Mouse (Mus musculus) forebrain, embryonic 11.5 days (tissue): ENCODE measurements around the gene Fam192a. TPM values are rescaled to one million over a fixed set of nuclear protein-coding genes. Genes with fewer than 3 reads are reported as not detected.

Experiments used
- ATAC-seq: fragments of 200-750 bp; cut with Nextera tagmentation; replicated peaks from 2 replicates; pipeline ENCODE4 v1.8.0; 2017; ENCODE audit warnings: moderate TSS enrichment; ENCODE audit not compliant: low FRiP score
- DNase-seq: peaks from one replicate; pipeline ENCODE4 v3.0.0-alpha.2; 2017; ENCODE audit warnings: low spot score
- H3K27ac ChIP-seq: fragments of 300-500 bp; sonication (generic); 2 replicates; pipeline ENCODE4 v1.5.1; 2014; ENCODE audit warnings: low read depth, low read length
- H3K27me3 ChIP-seq: fragments of 300-500 bp; sonication (generic); 2 replicates; pipeline ENCODE4 v1.6.1; 2014; ENCODE audit warnings: mild to moderate bottlenecking, low read length, mixed read lengths; ENCODE audit not compliant: control insufficient read depth, insufficient read depth
- H3K36me3 ChIP-seq: fragments of 300-500 bp; sonication (generic); 2 replicates; pipeline ENCODE4 v1.6.1; 2014; ENCODE audit warnings: mild to moderate bottlenecking, low read length, moderate library complexity, mixed read lengths; ENCODE audit not compliant: control insufficient read depth, insufficient read depth
- H3K4me1 ChIP-seq: fragments of 300-500 bp; sonication (generic); replicated peaks from 2 replicates; pipeline ENCODE4 v1.6.1; 2014; ENCODE audit warnings: low read length, mixed read lengths; ENCODE audit not compliant: control insufficient read depth, insufficient read depth
- H3K4me2 ChIP-seq: fragments of 300-500 bp; sonication (generic); 2 replicates; pipeline ENCODE4 v1.6.1; 2014; ENCODE audit warnings: low read depth, mild to moderate bottlenecking, low read length, moderate library complexity, mixed read lengths; ENCODE audit not compliant: severe bottlenecking
- H3K4me3 ChIP-seq: fragments of 300-500 bp; sonication (generic); 2 replicates; pipeline ENCODE4 v1.5.1; 2014; ENCODE audit warnings: low read depth, low read length
- H3K9ac ChIP-seq: fragments of 300-500 bp; sonication (generic); 2 replicates; pipeline ENCODE4 v1.6.1; 2014; ENCODE audit warnings: low read length
- H3K9me3 ChIP-seq: fragments of 300-500 bp; sonication (generic); 2 replicates; pipeline ENCODE4 v1.6.1; 2016; ENCODE audit warnings: low read length, mixed read lengths; ENCODE audit not compliant: control insufficient read depth
- WGBS: fragments of 180-500 bp; shearing (Covaris S2); extraction: QIAGEN DNeasy Blood & Tissue Kit; methylation state at CpG from one replicate; pipeline ENCODE4 v1.1.7; 2014; 5-methylcytosine and 5-hydroxymethylcytosine counted together
- polyA plus RNA-seq: library from polyadenylated mRNA; unstranded; fragments of >200 nt; fragmentation: Nextera tagmentation; extraction: Ambion mirVana; gene quantifications from 2 replicates; pipeline ENCODE4 v1.2.1, GENCODE M21; 2014

Fam192a gene
- 102 and 108 TPM in 2 replicates for polyA plus RNA-seq

- under 1% methylated on average over 55 of the region's 55 CpGs for WGBS
These were observed at the start of gene Fam192a, which contains the start of gene Rspry1 for GRCm38 (mm10) chr8:94601607-94602385. Fam192a (minus strand) TSS chr8:94601997. Rspry1 (plus strand) TSS chr8:94601937.

GRCm38 (mm10) chr8:94649496-94649895 lies 47.7 kb upstream of the Fam192a start:
- Histone ChIP-seq H3K9me3 (no peaks in the 10 kb centered on the region), H3K4me2 (no peak overlapping the region), H3K27me3 (no peaks in the 10 kb centered on the region), H3K27ac (no peak overlapping the region), H3K4me1 (no peaks in the 10 kb centered on the region), H3K36me3 (no peaks in the 10 kb centered on the region; the same call in 1 of the 2 replicates), H3K9ac (no peak overlapping the region), H3K4me3 (no peak overlapping the region)
- ATAC-seq (no peak), DNase-seq (no peak)
- 28% methylated on average over 3 of the region's 3 CpGs for WGBS

More at GRCm38 (mm10) chr8:94601607-94602385, at the start of gene Fam192a, which contains the start of gene Rspry1:
- Histone ChIP-seq H3K4me2 (peak within 1 kb of the TSS; percentile 96), H3K9me3 (no peaks in the 10 kb centered on the region), H3K27ac (peak within 1 kb of the TSS; percentile 70), H3K36me3 (no peaks in the 10 kb centered on the region), H3K9ac (peak within 1 kb of the TSS; percentile 90), H3K4me3 (peak within 1 kb of the TSS; percentile 81), H3K27me3 (no peaks in the 10 kb centered on the region), H3K4me1 (peaks cover 9% of the 10 kb centered on the region)
- peak; percentile 100 for ATAC-seq
- peak; percentile 99 for DNase-seq

GRCm38 (mm10) chr8:94646165-94646564 lies 44.4 kb upstream of the Fam192a start:
- no peak overlapping the region for H3K4me3 ChIP-seq
- no peak for ATAC-seq
- H3K27me3 ChIP-seq: no peaks in the 10 kb centered on the region
- 93% methylated on average over 3 of the region's 3 CpGs for WGBS
- no peak overlapping the region for H3K27ac ChIP-seq
- H3K36me3 ChIP-seq: no peaks in the 10 kb centered on the region; the same call in 1 of the 2 replicates
- no peak overlapping the region for H3K9ac ChIP-seq
- no peaks in the 10 kb centered on the region for H3K9me3 ChIP-seq
- H3K4me2 ChIP-seq: no peak overlapping the region
- no peak for DNase-seq
- H3K4me1 ChIP-seq: no peaks in the 10 kb centered on the region

GRCm38 (mm10) chr8:94645202-94645601 lies 43.4 kb upstream of the Fam192a start:
- Histone ChIP-seq H3K36me3 (no peaks in the 10 kb centered on the region; the same call in 1 of the 2 replicates), H3K9me3 (no peaks in the 10 kb centered on the region), H3K27ac (no peak overlapping the region), H3K4me3 (no peak overlapping the region), H3K9ac (no peak overlapping the region), H3K4me2 (no peak overlapping the region), H3K27me3 (no peaks in the 10 kb centered on the region), H3K4me1 (no peaks in the 10 kb centered on the region)
- WGBS: 56% methylated on average over 1 of the region's 1 CpGs
- ATAC-seq: no peak
- no peak for DNase-seq

GRCm38 (mm10) chr8:94641938-94642337 lies 40.1 kb upstream of the Fam192a start:
- 92% methylated on average over 3 of the region's 3 CpGs for WGBS
- DNase-seq (no peak), ATAC-seq (no peak)
- H3K9me3 ChIP-seq: no peaks in the 10 kb centered on the region
- H3K4me3 ChIP-seq: no peak overlapping the region
- H3K9ac ChIP-seq: no peak overlapping the region
- no peaks in the 10 kb centered on the region for H3K27me3 ChIP-seq
- H3K4me2 ChIP-seq: no peak overlapping the region
- H3K36me3 ChIP-seq: peaks cover 3% of the 10 kb centered on the region; the same call in 1 of the 2 replicates
- no peaks in the 10 kb centered on the region for H3K4me1 ChIP-seq
- no peak overlapping the region for H3K27ac ChIP-seq

GRCm38 (mm10) chr8:94641183-94641582 lies 39.4 kb upstream of the Fam192a start:
- peaks cover 3% of the 10 kb centered on the region; the same call in 1 of the 2 replicates for H3K36me3 ChIP-seq
- no peak overlapping the region for H3K4me2 ChIP-seq
- 92% methylated on average over 2 of the region's 2 CpGs for WGBS
- no peaks in the 10 kb centered on the region for H3K9me3 ChIP-seq
- H3K9ac ChIP-seq: no peak overlapping the region
- H3K27ac ChIP-seq: no peak overlapping the region
- DNase-seq: no peak
- no peak overlapping the region for H3K4me3 ChIP-seq
- ATAC-seq: no peak
- no peaks in the 10 kb centered on the region for H3K27me3 ChIP-seq
- H3K4me1 ChIP-seq: no peaks in the 10 kb centered on the region

- H3K9ac ChIP-seq: no peak overlapping the region
- no peaks in the 10 kb centered on the region for H3K27me3 ChIP-seq
- peaks cover 3% of the 10 kb centered on the region; the same call in 1 of the 2 replicates for H3K36me3 ChIP-seq
- H3K4me1 ChIP-seq: no peaks in the 10 kb centered on the region
- no peak overlapping the region for H3K4me2 ChIP-seq
- H3K9me3 ChIP-seq: no peaks in the 10 kb centered on the region
- no peak overlapping the region for H3K4me3 ChIP-seq
- DNase-seq: no peak
- ATAC-seq: no peak
- no peak overlapping the region for H3K27ac ChIP-seq
These were observed 32.4 kb upstream of the Fam192a start for GRCm38 (mm10) chr8:94634211-94634610.

- Histone ChIP-seq H3K4me3 (no peak overlapping the region), H3K27me3 (no peaks in the 10 kb centered on the region), H3K36me3 (peaks cover 3% of the 10 kb centered on the region; the same call in 1 of the 2 replicates), H3K4me2 (no peak overlapping the region), H3K9me3 (no peaks in the 10 kb centered on the region), H3K9ac (no peak overlapping the region), H3K27ac (no peak overlapping the region), H3K4me1 (no peaks in the 10 kb centered on the region)
- DNase-seq: no peak
- 92% methylated on average over 2 of the region's 2 CpGs for WGBS
- no peak for ATAC-seq
These were observed 31.9 kb upstream of the Fam192a start for GRCm38 (mm10) chr8:94633564-94634194.
